Mouse (Mus musculus) spleen, adult 2 months (tissue): ENCODE measurements at regions not wholly inside any gene's neighbourhood (a gene's known extent, or its start where the extent isn't known, plus 50 kb on each side); places are given as distances from the start of the nearest gene placed in this dataset.

Source experiments
- CTCF ChIP-seq: fragments of 200-500 bp; IDR thresholded peaks from 2 replicates; pipeline ENCODE4 v1.5.1; 2011; ENCODE audit warnings: mild to moderate bottlenecking, inconsistent platforms; ENCODE audit not compliant: insufficient read depth, insufficient read length, insufficient replicate concordance; ENCODE audit errors: extremely low read depth
- POLR2A ChIP-seq: fragments of 200-500 bp; IDR thresholded peaks from 2 replicates; pipeline ENCODE4 v1.6.1; 2011; ENCODE audit warnings: low read depth, low read length, inconsistent platforms

GRCm38 (mm10) chr13:47862896-47863295 is 398.1 kb upstream of the Id4 start:
- no peak for TF ChIP-seq CTCF
- no peak for TF ChIP-seq POLR2A
